Mouse (Mus musculus) T-helper 17 cell (primary cell): Measurements from ENCODE around the gene Slc25a35.
"Not testable (repeated sequence)": the region's sequence is repeated elsewhere in the genome, so short reads cannot be mapped to it uniquely, and the experiment has no call there.

Experiments used
- in situ Hi-C, 2 experiments: fragments of 300-600 bp; cut with MboI, MseI; formaldehyde crosslinking; loops; 1 replicate in 1 of 2; 2 replicates in 1 of 2; pipeline ENCODE4 v1.15.1; 2025; ENCODE audit warnings: high pct_unique_total_duplicates in 2 of 2

Gene Slc25a35

DNA sequence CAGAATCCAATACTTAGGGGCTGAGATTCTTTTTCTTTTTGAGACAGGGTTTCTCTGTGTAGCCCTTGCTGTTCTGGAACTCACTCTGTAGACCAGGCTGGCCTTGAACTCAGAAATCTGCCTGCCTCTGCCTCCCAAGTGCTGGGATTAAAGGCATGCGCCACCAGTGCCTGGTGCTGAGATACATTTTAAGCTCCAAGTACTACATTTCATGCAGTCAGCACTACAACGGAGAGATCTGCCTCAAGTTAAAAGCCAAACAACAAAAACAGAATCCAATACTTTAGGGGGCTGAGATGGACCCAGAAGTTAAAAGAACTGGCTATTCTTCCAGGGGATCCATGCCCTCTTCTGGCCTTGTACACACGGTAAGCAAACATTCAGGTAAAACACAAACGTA, 34.9 kb downstream of the Slc25a35 start:
- in situ Hi-C loops = not testable (repeated sequence)

DNA sequence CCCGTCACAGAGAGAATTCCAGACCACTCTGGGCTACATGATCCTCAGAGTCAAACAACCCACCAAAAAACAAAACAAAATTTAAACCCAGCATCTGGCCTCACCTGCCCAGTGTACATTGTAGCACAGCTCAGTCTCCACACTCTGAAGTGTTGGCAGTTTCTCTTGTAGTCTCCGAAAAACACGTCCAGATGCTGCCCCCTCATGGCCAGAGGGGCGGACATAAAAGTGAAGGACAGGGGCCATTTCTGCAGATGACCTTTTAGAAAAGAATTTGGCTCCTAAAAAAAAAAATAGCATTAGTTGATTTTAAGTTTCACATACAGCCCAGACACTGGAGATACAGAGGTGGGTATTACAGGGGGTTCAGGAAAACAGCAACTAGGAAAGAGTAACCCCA, 35.7 kb downstream of the Slc25a35 start:
- in situ Hi-C loops = no loop called here

DNA sequence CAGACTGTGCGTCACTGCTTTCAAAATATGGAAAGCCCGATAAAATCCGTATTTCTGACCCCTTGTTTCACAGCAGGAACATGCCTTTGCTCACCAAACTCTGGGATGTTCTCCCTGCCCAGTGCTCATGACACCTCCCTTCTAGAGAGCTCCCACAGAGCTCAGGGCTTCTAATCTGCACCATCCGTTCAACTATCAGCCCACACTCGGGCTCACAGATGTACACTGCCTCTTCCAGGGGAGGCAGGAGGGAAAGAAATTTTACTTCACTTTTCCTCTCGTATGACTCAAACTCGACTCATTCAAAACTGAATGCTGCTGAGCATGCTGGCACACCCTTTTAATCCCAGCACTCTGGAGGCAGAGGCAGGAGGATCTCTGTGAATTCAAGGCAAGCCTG, 37.3 kb downstream of the Slc25a35 start:
- in situ Hi-C loops = no loop called here

DNA sequence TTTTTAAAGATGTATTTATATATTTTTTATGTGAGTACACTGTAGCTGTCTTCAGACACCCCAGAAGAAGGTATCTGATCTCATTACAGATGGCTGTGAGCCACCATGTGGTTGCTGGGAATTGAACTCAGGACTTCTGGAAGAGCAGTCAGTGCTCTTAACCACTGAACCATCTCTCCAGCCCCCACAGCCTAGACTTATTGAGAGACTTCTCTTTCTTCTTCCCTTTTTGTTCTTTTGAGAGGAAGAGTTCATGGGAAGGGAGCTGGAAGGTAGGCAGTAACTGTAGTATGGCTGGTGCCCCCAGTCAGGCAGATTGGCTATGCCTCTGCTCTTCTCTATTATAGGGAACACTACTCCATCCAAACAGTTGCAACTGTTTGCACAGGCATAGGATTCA, 38.6 kb downstream of the Slc25a35 start:
- in situ Hi-C loops = not testable (repeated sequence)

- in situ Hi-C loops = no loop called here
Measured at GRCm38 (mm10) chr11:69008182-69009121, 40.5 kb downstream of the Slc25a35 start, which contains the start of gene Pfas. Gene Pfas, minus strand, starts transcription at chr11:69008460.

- in situ Hi-C loops = no loop called here
Measured at GRCm38 (mm10) chr11:69009508-69009907, 41.6 kb downstream of the Slc25a35 start.

DNA sequence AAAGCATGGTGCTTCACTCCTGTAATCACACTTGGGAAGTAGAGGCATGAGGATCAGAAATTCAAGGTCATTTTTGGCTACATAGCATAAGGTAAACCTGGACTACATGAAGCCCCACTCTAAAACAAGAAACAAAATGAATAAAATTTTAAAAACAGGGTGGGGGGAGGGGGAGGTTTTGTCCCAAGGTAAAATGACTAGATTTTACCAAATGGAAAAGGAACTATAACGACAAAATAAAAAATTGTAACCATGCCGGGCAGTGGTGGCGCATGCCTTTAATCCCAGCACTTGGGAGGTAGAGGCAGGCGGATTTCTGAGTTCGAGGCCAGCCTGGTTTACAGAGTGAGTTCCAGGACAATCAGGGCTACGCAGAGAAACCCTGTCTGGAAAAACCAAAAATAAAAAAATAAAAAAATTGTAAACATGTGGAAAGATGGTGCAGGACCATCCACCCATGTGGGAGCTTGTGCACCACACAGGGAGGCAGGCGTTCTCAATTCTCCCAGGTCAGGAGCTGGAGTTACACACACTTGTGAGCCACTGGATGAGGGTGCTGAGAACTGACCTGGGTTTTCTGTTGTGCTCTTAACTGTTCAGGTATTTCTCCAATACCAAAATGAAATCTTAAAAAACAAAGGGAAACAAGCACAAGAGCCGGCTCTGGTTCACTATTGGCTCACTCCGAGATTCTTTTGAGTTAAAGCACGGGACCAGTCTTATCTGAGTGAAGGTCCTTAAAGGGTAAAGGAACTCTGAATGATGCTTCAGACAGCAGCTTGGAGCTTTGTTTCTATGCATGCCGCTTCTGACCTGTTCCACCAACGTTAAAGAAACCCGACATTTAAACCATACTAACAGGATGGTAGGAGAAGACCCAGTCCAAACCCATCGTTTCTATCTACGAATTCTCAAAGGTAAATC, 42.7 kb downstream of the Slc25a35 start:
- in situ Hi-C loops = no loop called here

DNA sequence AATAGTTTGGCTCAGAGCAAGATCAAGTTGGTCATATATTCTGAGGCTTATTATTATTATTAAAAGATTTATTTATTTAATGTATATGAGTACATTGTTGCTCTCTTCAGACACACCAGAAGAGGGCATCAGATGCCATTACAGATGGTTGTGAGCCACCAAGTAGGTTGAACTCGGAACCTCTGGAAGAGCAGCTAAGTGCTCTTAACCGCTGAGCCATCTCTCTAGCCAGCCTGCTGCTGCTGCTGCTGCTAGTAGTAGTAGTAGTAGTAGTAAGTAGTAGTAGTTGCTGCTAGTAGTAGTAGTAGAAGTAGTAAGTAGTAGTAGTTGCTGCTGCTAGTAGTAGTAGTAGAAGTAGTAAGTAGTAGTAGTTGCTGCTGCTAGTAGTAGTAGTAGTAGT, 43.5 kb downstream of the Slc25a35 start:
- in situ Hi-C loops = not testable (repeated sequence)

DNA sequence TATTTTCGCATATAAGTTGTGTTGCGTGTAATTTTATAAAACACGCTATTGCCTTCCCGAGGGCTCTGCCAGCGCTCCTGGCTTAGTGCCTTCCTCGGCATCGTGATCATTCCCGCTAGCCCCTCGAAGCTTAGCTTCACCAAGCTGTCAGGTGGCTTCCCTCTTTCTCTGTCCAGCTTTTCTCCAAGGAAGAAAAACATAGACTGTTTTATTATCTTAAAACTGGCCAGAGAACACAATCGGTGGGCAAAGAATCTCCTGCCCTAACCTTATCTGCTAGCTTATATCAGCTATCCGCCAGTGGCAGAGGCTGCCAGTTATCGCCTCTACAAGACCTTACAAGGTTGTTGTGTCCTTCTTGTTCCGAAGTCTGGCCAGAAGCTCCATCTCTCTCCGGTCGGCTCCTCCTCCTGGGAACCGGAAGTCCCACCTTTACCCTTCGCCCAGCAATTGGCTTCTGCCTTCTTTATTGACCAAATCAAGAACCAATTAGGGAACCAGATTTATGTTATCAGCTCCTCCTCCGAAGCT, 44.2 kb downstream of the Slc25a35 start:
- in situ Hi-C loops = no loop called here

GRCm38 (mm10) chr11:69015644-69016441, 47.9 kb downstream of the Slc25a35 start, which contains the start of gene Ctc1:
Gene Ctc1, plus strand, starts transcription at chr11:69015911.
- in situ Hi-C loops = no loop called here

DNA sequence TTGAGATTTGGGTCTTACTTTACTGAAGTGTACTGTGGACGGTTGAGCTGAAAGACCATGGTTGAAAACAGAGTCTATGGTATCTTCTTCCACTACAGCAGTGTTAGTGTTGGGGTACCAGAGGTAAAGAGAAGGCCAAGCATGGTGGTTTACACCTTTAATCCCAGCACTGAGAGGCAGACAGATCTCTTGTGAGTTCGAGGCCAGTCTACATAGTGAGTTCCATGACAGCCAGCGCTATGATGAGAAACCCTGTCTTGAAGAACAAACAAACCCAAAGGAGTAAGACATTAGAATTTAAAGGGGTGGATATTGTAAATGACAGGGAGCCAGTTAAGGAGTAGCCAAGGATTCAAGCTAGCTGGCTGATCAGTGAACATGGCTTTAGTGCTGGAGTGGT, 48.8 kb downstream of the Slc25a35 start:
- in situ Hi-C loops = no loop called here

GRCm38 (mm10) chr11:69020691-69021090, 52.8 kb downstream of the Slc25a35 start:
- in situ Hi-C loops = no loop called here
